Mouse (Mus musculus) 416B (cell line): ENCODE data around the gene Lpar3.
"Not testable (repeated sequence)": the region's sequence is repeated elsewhere in the genome, so short reads cannot be mapped to it uniquely, and the experiment has no call there.

Experiments used
- DNase-seq: peaks from one replicate; pipeline ENCODE4 v3.0.0; 2011; ENCODE audit warnings: low read depth

Lpar3 gene

DNA sequence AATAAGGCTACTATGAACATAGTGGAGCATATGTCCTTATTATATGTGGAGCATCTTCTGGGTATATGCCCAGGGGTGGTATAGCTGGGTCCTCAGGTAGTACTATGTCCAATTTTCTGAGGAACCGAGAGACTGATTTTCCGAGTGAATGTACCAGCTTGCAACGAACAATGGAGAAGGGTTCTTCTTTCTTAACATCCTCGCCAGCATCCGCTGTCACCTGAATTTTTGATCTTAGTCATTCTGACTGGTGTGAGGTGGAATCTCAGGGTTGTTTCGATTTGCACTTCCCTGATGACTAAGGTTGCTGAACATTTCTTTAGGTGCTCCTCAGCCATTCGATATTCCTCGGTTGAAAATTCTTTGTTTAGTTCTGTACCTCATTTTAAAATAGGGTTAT is 11.0 kb upstream of the Lpar3 start:
- DNase-seq = not testable (repeated sequence)

DNA sequence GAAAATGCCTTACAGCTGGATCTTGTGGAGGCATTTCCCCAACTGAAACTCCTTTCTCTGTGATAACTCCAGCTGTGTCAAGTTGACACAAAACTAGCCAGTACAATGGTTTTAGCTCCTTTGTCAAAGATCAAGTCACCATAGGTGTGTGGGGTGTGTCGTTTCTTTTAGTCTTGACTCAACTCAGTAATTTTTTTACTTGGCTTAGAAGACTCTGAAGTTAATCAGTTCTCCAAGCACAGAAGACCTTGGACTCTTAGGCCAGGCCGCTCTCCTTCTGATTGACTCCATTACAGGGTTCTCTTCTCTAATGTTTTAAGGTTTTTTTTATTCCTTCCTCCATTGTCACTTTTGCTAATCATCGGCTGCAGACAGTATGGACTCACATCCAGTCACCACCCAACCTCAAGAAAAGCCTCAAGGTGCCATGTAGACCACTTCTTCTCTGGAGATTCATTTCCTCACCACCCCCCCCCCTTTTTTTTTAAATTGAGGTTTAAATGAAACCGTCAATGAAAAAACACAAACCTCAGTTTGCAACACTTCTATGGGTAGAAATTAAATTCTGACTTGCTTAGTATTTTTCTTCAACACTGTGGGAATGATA is 9.5 kb upstream of the Lpar3 start:
- DNase-seq = no peak

DNA sequence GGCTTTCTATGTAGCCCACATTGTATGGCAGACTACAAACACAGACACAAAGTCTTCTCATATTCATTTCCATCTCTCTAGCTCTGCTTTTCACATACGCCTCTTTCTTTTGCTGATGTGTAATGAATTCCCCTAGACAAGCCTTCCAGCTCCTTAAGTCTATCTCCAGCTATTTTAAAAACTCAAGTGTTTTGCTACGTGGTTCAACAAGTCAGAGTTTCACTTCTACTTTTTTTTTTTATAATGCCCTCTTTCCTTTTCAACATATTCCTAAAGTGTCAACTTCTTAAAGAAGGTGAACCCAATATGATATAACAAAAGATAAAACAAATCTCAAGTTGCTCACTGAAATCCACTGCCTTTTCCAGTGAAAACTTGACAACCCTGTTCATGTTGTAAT is 8.8 kb upstream of the Lpar3 start:
- no peak for DNase-seq

DNA sequence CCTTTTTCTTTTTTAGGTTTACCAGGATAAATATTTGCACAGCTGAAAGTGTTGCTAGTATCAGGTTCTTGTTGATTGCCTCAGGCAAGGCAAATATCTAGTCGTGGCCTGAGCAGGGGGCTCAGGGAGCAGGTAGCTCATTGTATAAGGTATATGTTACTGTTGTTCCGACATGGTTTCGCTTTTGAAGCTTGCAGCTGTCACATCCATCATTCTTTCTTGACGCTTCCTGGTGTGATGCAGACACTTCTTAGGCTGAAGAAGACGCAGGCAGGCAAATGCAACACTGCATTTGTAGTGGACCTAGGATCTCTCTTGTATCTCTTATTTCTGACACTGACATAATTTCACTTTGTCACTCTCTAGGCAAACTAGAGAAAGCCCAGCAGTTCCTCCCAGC is 7.4 kb upstream of the Lpar3 start:
- DNase-seq = no peak

DNA sequence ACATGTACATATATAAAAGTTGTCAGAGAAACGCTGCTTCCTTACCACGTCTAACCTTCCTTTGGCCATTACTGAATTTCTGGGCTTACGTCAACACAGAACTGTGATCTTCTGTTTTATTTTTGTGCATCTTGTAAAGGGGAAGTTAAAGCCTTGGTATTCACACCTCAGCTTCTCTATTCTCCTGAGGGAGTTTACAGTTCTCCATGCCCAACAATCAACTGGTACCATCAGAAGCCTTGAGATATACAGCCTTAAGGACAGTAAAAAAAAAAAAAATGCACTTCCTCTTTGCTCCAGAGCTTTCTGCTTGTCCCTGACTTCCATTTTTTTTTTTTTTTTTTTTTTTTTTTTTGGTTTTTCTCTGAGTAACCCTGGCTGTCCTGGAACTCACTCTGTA is 4.2 kb upstream of the Lpar3 start:
- no peak for DNase-seq

DNA sequence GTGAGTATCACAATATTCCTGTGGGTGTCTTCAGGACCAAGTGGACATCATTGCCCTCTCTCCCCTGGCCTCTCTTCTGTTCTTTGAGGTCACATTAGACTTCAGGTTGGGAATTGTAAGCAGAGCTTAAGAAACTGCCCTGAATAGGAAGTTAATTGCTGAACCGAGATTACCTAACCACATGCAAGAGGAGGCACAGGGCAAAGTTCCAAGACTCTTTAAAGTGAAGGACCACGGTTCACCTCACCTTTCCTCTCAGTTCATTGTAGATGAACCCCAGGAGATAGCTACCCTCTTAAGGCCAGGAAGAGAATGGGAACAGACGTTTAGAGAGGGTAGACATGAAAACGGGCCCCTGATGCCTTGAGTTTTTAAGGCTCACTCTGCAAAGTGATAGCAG is 3.5 kb downstream of the Lpar3 start:
- DNase-seq = no peak

DNA sequence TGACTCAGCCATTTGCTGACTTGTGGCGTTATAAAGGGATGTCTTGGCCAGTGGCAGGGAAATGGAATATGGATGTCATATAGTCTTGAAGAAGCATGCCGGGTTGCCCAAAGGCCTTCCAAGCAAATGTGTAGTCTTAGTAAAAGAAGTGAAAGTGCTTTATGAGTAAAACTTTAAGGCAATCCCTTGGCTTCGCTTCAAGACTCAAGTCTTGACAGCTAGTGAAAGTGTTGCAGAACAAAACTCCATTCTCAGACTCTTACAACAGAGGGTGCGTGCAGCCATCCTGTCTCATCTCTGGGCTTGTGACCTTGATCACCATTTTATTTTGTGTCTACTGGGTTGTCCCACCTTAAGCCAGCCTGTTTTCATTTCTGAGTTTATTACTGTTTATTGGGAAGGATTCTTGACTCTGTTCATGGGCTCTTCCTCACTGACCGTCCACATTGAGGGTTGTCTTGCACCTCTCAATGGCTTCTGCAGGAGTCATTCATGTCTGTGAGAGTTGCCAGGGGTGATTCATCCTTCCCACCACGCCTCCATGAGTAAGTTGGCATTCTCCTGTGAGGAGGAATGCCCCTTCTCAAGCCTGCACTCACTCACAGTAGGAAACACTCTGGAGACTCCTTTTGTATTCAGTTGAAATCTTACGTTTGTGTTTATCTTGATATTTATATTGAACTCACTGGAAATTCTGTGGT is 4.4 kb downstream of the Lpar3 start:
- DNase-seq = no peak

DNA sequence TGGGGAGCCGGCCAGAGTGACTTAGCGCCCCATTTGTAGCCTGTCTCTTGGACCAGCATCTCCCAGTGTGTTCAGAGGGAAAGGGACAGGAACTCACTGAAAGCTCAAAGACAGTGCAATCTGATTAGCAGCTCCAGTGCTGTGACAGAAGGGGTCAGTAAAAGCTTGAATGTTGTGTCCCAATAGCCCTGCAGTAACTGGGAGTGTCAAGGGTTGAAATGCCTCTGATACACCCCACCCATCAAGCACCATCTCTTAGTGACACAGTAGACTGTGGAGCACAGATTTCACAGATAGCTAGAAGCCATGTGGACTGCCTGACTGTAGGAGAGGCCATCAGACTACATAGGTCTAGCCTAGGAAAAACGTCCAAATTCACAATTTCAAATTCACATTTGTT is 6.7 kb downstream of the Lpar3 start:
- DNase-seq = no peak

DNA sequence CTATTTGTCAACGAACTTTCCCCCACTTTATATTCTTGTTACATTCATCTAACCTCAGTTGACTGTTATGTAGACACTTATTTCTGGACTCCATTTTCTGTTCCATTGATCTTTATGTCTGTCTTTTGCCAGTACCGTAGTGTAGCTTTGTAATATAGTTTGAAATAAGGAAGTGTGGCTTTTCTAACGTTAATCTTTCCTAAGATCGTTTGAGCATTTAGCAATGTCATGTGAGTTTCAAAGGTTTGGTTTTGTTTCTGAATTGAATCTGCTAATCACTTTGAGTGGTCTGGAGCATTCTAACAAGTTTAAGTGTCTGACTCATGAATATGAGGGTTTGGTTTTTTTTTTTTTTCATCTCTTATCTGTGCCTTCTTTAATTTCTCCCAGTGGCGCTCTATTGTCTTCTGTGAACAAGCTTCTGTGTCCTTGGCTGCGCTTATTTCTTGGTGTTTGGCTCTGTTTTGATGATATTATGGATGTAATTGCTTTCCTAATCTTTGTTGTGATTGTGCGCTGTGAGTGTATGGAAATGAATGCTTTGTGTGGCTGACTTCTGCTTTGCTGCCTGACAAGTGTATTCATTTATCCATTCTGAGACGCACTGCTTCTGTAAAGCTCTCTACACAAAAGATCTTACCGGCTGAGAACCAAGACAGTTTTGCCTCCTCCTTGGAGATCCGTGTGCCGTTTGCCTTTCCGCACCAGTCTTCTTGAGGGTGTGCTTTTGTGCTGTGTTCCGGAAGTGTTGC is 8.0 kb downstream of the Lpar3 start:
- DNase-seq = peak; percentile 5

DNA sequence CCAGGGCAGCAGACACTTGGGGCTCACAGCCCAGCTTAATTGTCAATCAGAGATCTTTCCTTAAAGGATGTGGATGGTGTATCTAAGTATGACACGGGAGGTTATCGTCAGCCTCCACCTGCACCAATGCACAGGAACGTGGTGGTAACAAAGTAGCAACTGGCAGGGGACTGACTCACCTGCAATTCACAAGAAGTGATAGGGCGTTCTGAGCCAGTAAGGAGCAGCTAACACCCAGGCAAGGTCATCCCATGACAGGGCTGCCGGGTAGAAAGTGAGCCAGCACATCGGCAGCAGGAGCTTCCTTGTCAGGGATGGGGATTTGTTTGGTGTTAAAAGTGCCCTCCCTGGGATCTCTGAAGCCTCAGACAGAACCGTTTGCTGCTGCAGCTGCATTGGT is 11.9 kb downstream of the Lpar3 start:
- DNase-seq = no peak

DNA sequence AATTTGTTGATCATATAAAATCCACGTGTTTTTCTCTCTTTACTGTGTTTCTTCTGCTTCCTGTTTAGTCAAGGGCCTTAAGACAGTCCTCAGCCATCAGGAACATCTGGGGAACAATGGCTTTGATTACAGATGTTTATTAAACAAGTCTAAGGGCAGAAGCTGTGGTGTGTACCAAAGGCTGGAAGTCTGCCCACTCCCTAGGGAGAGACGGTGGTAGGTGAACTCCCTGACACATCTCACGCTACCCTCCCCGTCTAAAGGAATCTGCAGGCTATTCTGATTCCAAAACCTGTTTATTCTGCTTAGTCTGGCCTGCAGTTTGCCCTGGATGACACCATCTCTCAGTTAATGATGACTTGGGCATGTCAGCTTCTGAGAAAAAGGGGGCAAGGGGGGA is 13.0 kb downstream of the Lpar3 start:
- DNase-seq = no peak

DNA sequence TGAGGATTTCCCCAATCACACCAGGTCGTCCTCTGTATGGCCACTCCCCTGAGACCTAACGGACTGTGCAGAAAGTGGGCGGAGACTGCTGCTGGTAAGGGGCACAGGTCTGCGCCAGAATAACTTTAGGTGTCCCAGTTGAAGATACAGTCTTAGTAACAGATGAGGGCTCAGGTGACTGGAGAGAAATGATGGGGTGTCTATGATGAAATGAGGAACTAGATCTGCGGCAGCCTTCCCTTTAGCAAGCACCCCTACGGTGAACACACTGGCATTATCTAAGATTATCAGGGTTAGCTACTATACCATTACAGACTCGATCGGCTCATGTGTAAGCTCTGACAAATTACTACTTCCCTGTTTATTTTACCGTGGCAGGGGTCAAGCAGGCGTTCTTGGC is 13.8 kb downstream of the Lpar3 start:
- no peak for DNase-seq

DNA sequence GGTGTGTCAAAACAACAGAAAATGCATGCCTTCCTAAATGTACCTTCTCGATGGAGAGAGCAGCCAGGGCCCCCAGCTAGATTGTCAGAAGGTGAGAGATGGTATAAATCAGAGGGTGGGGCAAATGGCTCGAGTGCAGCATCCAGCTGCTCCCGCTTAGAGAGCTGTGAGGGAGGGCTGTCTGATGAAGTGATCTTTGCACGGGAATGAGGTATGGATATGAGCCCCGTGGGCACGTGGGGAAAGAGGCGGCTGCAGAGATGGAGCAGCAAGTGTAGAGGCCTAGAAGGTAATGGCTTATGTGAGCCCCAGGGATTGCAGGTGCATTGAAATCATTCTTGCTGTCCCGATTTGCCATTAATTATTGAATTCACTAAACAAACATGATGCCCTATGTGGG is 15.5 kb downstream of the Lpar3 start:
- DNase-seq = no peak

DNA sequence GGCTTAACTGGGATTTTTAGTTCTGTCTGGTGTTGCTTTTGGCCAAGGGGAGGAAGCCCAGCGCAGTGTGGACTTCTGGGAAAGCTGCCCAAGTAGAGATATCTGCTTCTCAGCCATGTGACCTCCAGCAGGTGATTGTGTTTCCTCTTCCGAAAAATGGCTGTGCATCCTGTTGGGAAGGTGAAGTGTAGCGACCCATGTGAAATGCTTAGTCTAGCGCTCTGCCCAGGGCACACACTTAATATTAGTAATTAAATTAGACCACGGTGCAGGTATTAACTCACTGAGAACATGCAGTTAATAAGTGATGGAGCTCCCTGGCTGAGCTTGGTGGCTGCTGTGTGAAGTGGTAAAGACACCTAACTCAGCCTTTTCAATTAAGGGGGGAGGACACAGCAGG is 16.9 kb downstream of the Lpar3 start:
- DNase-seq = no peak

DNA sequence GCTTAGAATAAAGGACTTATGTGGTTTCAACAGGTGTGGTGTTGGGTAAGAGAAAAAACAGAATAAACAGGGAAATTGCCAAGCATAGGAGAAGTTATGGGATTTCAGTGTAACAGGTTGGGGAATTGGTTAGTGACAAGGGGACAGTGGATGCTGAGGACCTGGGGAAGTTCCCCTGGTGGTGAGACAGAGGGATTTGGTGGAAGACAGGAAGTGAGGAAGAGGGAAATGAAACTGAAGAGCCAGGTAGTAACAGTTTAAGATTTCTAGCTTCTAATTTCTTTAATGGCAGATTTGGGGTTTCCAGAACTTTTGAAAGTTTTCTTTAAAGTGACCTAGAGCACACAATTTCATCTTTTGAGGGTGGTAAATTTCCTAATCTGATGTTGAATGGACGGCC is 23.9 kb downstream of the Lpar3 start:
- DNase-seq = no peak

DNA sequence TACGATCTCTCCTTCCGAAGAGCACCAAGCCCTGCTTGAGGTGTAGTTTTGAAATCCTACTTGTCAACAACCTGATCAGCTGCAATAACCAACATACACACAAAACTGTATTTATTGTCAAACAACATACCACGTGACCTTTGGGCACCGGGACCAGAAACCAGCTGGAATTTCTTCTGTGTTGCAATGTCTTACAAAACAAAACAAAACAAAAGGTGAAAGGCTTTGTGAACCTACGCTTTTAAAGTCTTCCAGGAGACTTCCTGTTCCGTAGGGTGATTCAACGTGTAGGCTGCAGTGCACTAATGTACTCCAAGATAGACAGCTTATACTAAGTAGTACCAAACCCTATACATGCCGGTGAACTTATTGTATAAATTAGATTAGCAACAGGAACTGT is 25.8 kb downstream of the Lpar3 start:
- DNase-seq = no peak

DNA sequence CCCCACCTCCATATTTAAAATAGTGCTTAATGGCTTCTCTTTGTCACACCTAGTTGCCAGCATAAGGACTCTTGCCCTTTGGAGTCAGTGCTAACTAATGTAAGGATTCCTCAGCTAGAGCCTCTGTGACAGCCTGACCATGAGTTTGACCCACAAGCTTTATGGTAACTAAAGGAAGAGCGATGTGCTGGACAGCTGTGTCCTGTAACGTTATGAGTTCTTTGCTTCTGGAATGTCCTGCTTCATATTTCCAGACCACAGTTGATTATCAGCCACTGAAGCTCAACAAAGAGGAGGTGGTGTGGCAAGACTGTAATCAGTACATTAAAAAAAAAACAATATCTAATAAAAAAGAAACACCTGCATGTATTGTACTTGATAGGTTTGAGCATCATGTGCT is 26.2 kb downstream of the Lpar3 start:
- no peak for DNase-seq

DNA sequence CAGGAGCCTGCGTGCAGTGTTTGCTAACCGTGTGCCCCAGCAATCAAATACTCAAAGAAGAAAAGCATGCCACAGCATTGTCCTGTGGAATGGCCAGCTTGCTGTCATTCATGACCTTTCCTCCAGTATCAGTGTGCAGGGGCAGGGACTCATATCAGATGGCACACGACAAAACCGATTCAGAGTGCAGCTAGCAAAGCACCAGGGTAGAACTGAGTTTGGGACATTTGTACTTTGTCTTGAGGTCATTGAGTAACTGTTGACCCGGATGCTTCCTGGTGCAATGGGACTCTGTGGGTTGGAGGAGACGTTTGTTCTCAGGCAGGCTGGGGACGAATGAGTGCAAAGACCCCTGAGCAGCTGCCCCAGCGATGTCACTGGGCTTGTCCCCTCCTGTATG is 29.1 kb downstream of the Lpar3 start:
- no peak for DNase-seq

DNA sequence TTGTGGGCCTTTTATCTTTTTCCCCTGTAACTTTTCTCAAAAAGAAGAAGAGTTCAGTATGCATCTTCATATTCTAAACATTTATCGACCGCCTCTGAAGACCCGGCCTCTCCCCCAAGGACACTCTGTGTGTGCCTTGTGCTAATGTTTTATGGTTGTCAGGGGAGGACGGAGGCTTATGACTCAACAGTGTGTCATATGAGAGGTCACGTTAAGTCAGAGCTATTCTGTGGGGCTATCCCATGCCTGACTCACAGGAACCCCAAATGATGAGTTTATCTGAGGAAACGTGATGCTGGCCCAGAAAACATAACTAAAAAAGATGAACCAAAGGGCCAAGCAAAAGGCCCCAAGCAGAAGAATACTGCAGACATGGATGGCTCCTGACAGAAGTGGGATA is 31.0 kb downstream of the Lpar3 start:
- peak; percentile 40 for DNase-seq

DNA sequence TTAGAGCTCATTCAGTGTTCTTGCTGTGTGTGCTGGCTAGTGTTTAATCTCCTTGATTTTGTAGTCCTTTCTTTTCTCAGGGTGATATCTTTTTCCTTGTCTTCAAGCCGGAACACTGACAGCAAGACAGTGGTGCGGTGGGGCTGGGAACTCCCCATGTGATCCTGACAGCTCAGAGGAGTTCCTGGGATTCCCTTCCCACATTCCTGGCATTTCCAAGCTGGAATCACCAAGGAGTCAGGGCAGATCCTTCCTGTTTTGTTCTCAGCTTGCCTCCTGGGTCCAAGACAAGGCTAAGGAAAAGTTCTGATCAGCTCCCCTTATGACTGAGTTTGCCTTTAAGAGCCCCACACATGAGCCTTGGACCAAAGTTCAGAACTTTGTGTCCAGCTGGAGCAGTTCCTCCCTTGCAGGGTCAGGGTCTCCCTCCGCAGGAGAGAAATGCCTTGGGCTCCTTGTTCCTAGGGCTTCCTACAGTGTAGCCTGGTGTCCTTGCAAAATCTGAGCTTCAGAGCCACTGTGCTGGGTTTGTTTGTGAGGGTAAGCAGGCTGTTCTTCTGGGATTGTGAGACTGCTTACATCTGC is 33.1 kb downstream of the Lpar3 start:
- no peak for DNase-seq

DNA sequence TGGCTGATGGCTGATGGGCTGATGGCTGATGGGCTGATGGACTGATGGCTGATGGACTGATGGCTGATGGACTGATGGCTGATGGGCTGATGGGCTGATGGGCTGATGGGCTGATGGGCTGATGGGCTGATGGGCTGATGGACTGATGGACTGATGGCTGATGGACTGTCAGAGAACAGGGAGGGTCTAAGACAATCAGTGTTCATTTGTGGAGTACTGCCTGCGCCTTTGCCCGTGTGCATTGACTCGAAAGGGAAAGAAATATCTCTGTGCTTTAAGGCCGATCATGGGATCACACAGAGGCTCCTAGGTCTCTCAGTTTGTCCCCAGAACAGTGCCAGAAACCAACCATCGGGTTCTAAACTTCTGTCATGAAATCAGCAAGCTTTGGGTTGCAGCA is 34.4 kb downstream of the Lpar3 start:
- DNase-seq = no peak

DNA sequence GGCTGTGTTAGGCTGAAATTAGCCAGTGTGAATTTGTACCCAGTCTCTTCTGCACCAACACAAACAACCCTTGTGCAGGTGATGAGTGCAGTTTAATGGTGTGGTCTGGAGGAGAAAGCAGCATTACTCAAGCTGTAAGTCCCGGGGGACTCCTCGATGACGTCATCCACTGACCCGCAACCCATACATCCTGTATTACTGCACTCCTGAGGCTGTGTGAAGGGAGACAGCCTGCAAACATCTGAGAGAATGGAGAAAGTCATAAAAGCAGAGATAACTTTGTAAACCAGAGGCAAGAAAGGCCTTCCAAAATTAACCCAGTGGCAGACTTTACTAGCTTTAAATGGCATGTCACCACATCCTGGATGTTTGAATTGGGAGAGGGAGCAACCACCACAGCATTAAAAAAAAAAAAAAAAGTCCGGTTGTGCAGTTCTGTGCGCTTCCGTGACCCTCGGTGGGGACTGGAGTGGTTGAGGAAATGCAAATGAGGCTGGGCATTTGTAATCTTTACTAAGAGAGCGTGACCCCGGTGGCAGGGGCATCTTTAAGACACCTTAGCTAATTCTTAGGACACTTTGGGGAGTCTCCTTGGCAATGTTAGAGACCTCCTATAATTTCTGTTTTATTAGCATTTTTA is 36.8 kb downstream of the Lpar3 start:
- DNase-seq = peak; percentile 41

DNA sequence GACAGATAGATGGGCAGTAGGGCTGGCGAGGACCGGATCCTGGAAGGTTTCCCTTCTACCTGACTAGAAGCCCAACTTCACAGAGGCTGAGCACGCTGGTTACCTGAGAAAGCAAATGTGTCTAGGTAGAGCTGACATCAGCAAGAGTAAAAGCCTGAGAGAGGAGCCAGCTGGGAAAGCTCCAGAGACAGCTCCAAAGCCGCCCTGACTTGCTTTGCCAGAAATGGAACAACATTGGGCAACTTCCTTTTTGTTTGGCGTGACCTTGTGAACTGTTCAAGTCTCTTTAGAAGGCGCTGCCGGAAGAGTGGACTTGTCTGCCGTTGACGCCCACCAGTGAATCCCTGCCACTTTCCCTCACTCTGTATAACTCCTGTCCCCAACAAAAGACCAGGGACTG is 39.4 kb downstream of the Lpar3 start:
- no peak for DNase-seq
